Mouse (Mus musculus) erythroblast, adult 5-6 weeks (primary cell): ENCODE measurements around the gene Gcgr. TPM values are rescaled to one million over a fixed set of nuclear protein-coding genes. Genes with fewer than 3 reads are reported as not detected.
"Not testable (repeated sequence)": the region's sequence is repeated elsewhere in the genome, so short reads cannot be mapped to it uniquely, and the experiment has no call there.

ENCODE experiments used
- ATAC-seq: replicated peaks from 2 replicates; pipeline ENCODE4 v1.8.0; 2016; ENCODE audit warnings: moderate number of reproducible peaks, mild to moderate bottlenecking, moderate TSS enrichment, inconsistent platforms; ENCODE audit not compliant: poor library complexity, low FRiP score, severe bottlenecking
- total RNA-seq, 2 experiments: library from RNA; stranded (forward) in 1 of 2; stranded (reverse) in 1 of 2; fragments of 150-400 nt in 1 of 2; fragments of 200-764, 138-1000 nt in 1 of 2; gene quantifications; 2 replicates each; pipeline versions ENCODE4 v1.2.3 to v1.2.4; 2015 to 2017; ENCODE audit warnings: low replicate concordance in 2 of 2

Gene Gcgr
- total RNA-seq, 2 experiments from 2014 or later = not detected

DNA sequence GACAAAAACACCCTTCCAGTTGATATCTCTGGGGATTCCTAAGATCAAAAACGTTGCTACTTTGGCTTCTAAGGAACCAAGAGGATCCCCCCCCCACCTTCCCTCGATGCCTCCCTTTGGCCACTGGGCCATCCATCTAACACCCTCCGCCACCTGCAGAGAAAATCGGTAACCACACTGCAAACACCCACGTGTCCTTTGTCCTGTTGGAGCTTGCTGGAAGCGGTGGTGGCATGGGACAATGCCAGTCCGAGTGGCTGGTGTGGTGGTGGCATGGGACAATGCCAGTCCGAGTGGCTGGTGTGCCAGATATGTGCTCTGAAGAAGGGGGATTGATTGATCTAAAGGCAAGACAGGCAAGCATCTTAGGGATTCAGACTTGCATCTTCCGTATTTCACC lies 1.1 kb downstream of the Gcgr start:
- no peak for ATAC-seq

DNA sequence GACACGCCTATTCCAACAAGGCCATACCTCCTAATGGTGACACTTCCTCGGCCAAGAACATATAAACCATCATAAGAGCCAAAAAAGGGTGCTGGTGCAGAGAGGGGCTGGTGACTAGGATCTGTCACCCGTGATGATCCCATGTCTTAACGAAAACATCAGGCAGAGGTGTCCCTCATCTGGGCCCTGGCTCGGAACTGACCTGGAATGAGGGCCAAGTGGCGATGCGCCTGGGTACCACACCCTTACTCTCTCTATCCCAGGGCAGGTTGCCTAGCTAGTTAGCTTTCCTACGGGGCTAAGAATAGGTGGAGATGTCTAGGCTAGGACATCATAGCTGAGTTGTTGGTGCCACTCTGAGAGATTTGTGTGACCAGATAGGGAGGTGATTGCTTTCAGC lies 3.6 kb downstream of the Gcgr start:
- ATAC-seq = no peak

DNA sequence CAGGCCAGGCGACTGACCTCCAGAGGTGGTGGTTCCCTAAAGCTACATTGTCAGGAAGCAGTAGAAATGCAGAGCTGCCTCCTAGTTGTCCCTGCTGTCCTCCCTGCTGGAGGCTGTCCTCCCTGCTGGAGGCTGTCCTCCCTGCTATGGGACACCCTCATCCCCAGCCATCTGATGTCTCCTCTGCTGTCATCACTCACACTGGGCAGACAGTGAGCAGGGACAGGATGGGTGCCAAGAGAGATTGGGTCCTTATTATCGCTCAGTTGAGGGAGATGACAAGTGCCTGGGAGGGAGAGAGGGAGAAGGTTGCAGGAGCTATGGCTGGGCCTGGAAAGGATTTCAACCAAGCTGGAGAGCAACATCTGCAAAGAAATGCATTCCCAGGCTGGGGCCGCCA lies 4.6 kb downstream of the Gcgr start:
- ATAC-seq = no peak

DNA sequence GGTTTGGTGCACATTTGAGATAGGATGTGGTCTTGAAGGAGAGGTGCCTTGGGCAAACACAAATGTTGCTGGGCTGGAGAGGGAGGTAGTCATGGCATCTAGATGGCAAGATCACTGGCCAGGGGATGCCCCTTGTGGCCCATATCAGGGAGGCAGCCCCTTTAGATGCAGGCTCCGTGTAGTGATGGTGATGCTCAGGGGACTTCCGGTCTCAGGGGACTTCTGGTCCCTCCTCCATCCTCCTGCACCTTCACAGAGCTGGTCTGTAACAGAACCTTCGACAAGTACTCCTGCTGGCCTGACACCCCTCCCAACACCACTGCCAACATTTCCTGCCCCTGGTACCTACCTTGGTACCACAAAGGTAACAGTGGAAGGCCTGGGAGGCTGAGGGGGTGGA lies 5.3 kb downstream of the Gcgr start:
- ATAC-seq = no peak

DNA sequence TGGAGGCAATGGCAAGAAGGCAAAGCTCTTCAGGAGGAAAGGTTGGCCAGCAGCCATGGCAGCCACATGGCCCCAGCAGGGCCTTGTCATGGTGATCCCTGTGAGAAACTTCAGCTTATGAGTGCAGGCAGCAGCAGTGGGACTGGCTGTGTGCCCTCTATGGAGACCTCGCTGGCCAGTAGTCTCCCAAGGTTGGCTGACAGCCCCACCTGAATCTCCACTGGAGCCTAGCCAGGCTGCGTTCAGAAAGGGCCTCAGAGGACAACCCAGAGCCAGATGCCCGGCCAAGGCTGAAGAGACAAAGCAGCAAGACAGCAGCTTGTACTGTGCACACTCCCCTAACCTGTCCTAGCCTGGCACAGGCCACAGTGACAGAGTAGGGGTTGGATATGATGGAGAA lies 8.0 kb downstream of the Gcgr start:
- no peak for ATAC-seq

DNA sequence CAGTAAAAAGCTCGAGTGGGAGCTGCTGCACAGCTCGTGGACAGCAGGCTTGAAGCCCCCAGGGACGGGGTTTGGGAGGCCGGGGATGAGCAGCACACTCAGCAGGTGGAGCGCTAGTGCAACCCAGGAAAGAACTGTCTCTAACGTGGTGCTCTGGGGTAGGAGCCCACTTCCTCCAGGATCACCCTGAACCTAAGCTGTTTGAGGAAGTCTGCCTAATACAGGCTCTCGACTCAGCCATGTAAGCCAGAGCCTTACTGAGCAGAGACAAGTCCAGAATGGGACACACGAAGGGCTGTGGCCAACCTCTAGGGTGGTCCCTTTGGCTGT lies 8.4 kb downstream of the Gcgr start:
- ATAC-seq = no peak

DNA sequence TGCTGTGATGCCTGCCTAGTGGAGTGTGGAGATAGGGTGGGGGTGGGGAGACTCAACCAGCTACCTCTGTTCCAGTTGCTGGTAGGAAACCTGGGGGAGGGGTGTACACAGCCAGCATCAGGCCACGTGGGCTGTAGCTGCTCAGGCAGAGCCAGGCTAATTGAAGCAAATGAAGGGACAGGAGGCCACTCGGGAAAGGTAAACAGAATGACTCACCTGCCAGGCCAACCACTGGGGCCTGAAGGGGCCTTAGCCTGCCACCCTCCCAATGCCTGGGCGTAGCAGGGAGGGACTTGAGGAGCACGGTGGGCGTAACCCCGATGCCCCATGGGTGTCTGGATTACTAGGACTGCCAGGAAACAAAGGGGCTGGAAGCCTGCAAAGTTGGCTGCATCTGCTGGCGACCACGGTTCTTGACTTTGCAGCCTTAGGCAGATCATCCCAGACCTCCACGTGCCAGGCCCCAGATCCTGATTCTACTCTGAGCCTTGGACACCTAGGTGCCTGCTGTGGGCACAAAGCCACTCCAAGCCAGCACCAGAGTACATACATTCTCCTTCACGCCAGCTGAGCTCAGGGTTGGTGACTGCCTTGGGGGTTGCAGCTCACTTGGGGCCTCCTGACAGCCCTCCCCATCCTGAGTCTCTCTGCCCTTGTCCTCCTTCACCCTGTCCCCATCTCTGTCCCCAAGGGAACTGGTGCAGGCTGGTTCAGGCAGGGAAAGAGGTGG lies 9.0 kb downstream of the Gcgr start:
- no peak for ATAC-seq

DNA sequence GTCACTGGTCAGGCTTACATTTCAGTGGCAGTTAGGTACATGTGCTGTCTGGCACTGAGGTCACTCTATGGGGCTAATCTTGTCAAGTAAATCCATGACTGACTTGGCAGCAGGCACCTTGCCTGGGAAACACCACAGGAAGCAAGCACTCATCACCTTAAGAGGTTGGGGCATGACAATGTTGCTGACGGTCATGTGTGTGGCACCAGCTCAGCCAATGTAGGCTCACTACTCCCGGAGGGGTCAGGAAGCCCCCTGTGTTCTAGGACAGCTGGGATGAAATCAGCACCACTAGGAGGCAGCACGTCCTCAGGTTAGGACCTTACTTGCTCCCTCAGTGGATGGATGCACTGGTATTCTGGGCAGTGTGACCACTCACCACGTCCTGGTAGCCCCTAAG lies 11.4 kb downstream of the Gcgr start:
- no peak for ATAC-seq

DNA sequence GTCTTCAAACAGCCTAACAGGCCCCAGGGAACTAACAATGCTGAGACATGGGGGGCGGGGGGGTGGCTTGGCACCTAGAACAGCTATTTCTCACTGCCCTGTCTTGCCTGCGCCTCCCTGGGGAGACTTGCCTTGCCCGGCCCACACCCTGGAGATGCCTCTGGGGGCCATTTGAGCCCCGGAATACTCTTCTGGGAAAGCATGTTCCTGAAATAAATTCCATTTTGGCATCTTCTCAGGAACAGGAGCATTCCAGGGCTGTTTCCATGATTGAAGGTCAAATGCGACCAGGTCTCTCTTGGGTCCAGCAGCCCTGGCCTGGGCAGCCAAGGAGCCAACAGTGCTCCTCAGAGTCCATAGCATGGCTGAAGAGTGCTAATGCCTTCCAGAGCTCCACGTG lies 11.9 kb downstream of the Gcgr start:
- ATAC-seq = no peak

DNA sequence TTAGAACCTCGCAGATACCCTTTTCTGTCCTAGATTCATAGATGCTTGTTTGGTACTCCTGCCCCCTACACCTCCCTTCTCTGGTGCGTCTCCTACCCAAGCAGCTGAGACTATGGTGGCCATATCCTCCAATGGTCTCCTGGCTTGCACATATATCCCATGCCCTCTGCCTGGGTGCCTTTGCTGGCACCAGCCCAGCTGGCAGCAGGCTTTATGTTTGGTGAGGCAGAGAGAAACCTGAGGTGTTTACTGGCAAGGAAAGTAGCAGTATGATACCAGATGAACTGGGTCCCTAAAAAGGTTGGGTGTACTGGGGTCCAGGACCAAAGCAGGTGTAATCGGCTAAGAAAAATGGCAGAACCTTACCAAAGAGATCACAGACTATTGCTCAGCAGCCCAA lies 15.5 kb downstream of the Gcgr start:
- ATAC-seq = no peak

DNA sequence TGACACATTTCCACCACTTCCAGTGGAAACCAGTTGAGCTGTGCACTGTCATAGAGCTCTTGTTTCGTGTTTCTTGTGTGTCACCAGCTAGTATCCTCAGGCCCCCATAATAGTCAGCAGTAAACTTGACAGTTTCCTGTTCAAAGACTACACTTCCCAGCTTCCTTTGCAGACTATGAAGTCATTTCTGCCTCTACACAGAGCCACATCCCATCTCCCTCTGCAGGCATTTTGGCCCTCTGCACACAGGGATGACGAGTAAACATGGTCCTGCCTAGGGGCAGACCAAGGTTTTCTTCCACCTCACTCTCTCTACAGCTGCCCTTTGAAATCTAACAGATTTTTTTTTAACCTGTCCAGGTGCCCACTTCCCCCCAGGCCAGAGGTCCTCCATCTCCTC lies 17.0 kb downstream of the Gcgr start:
- ATAC-seq = no peak

DNA sequence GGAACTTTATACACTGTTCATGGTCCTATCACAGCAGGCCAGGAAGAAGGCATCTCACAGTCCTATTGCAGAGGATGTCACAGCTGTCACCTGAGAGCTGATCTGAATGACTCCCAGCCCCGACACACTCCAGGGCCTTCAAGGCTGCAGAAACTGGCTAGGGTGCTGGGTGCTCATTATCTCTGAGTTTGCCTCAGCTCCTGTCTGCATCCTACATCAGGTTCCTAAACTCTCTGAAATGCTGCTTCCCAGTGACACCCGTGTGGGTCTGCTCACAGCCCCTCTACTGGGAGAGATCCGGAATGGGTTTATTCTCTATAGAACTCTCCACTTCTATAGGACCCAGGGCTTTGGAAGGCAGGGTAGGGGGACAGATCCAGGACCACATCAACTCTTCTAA lies 17.7 kb downstream of the Gcgr start:
- no peak for ATAC-seq

DNA sequence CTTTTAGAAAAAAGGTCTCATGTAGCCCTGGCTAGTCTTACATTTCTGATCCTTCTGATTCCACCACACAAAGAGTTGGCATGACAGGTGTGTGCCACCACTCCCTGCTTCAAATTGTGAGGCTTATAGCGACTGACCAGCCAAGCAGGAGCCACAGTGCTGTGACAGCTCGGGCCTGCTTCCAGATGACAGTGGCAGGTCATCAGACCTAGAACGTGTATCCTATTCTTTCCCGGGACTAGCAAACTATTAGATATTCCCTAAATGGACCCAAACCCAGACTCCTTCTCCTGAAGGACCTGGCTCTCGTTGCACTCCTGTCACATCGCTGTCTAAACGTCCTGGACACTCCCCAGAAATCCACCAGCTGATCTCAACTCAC lies 18.3 kb downstream of the Gcgr start:
- peak; percentile 36 for ATAC-seq

DNA sequence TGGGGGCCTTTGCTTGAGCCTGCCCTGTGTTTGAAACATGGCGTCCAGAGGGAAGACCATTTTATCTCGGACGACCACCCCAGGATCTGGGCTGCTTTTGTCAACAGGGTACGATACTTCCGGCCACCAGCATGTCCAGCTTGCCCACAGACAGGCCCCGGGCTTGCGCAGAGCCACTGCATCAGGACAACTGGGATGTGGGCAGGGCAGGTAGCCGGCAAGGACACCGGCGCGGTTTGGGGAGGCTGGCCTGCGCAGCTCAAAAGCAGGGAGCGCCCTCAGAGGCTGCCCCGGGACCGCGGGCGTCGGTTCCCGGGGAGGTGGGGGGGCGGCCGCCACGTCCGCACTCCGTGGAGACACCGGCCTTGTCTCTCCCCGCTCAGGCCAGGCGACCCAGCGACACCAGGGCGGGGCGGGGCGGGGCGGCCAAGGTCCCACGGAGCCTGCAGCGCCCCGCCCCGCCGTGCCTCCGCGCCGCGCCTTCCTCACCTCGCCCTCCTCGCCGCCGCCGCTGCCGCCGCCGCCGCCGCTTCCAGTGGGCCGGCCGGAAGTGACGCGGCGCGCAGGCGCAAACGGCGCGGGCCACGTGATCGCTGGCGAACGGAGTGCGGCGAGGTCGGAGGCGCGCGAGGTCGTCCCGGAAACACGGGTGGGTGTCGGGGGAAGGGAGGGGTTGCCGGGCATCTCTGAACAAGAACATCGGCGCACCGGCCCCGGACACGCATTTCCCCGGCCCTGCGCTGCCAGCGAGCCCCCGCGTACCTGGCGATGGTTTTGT lies 18.9 kb downstream of the Gcgr start, which contains the start of gene Mcrip1:
Gene Mcrip1, minus strand, starts transcription at position 560 of the 778 bp plus-strand sequence.
- ATAC-seq = peak; percentile 87

DNA sequence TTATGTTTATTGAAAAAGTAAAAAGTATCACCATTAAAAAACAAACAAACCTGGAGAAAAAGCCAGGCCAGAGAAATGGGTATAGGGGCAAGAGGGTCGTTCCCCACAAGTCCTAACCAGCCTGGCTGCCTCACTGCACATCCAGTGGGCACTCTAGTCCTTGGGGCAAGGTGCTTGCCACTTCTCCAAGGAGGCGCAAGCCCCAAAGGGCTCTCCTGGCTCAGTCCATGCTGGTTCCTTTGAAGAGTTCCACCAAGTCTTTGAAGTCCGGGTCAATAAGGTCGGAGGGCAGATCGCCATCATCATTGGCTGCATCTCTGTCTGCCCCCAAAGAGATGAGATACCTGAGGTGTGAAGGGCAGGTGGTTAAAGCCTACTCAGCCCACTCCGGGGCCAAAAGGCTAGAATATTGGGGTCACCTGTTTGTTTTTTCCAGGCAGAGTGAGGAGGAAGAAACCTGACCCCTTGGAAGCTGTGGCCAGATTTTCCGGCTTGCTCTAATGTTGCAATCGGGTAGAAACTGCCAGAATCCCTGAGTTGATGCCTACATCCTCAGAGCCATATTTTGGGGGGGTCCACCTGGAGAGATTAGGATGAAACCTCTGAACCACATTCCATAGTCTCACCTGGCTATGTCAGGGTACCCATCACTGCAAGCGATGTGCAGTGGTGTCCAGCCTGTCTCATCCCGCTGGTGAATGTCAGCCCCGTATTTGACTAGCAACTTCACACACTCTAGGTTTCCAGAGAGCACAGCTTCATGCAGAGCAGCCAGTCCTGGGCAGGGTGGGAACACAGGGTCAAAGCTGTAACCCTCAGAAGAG lies 19.7 kb downstream of the Gcgr start:
- ATAC-seq = no peak

DNA sequence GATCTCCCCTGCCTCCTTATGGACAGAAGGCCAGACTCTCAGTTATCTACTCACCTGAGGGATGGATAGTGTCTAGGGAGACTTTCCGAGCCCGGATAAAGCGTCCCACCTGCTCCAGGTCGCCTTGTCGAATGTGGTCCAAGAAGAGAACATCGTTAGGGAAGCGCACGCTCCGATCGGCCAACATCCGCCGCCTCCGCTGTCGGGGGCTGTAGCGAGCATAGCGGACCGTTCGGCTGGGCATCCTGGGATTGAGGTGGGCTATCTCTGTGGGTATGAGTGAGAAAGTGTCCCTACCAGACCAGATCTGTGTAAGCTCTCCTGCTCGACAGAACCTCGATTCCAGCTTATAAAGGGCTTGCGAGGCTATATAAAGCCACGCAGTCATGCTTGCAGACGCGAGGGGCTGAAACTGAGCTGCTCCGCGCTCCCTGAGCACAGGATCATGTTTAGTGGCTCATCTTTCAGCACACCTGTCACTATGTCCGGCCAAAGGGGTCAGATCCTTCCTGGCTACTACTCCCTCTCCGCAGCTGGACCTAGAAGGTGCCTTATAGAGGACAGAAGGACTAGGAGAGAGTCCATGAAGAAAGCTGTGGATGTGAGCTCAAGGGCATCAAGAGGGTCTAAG lies 20.4 kb downstream of the Gcgr start, which contains the start of gene Ppp1r27:
Gene Ppp1r27, minus strand, starts transcription at position 323 of the 631 bp plus-strand sequence.
- ATAC-seq = no peak

DNA sequence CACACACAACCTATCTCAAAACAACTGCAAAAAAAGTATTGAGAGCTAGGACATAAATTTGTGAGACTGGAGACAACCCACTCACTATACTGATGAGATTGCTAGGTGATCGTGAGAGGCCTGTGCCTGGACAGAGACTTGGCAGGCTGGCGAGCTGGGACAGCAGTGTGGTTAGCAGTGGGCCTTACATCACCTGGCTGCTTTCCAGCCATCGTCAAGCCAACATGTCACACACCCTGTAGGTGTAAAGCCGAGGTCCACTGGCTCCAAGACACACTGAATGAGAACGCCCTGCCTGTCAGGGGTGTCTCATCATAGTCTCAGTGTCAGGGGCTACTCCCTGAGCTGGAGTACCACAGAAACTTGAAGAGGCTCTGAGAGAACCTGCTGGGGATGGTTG lies 22.2 kb downstream of the Gcgr start:
- no peak for ATAC-seq

DNA sequence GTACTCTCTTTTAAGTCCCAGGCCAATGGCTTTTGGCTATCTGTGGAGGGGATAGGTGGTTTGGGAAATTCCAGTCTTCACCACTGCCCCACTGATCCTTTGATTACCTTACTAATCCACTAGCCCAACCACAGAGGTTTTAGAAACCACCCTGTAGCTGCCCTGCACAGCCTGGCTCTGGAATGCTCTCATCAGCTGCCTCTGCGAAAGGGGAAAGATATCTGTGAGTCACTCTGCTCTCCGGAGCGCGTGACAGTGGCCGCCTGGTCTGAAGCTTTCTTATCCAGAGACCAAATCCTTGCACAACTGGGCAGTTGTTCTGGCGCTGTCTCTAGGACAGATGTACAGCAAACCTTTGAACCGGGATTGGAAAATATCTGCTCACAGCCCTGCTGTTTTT lies 24.3 kb downstream of the Gcgr start:
- ATAC-seq = no peak

DNA sequence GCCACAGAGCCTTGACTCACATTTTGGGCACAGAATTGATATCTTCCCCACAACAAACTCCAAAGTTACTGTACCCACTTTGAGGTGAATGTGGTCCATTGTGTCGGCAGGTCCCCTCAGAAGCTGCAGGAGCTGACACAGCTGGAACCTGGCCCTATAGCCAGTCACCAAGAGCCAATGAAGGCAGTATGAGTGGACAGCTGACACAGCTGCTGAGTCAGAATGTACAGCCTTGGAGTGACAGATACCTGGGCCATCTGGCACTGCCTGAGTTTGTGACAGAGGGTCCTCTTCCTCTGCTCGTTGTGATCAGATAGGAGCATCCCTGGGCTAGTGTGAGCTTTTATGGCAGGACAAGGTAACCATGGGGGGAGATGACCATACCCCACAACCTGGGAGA lies 24.8 kb downstream of the Gcgr start:
- no peak for ATAC-seq

DNA sequence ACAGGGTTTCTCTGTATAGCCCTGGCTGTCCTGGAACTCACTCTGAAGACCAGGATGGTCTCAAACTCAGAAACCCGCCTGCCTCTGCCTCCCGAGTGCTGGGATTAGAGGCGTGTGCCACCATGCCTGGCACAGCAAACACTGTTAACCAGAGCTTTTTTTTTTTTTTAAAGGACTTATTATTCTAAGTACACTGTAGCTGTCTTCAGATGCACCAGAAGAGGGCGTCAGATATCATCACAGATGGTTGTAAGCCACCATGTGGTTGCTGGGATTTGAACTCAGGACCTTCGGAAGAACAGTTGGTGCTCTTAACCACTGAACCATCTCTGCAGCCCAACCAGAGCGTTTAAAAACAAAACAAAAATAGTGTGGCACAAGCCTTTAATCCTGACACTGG lies 28.3 kb downstream of the Gcgr start:
- ATAC-seq = not testable (repeated sequence)
